Mouse (Mus musculus) liver, embryonic 14.5 days (tissue): Measurements from ENCODE around the gene Mical2.

ENCODE experiments used
- CTCF ChIP-seq: IDR thresholded peaks from 2 replicates; pipeline ENCODE4 v1.5.1; 2016; ENCODE audit warnings: antibody characterized with exemption, low read depth, control low read depth
- EP300 ChIP-seq: IDR thresholded peaks from 2 replicates; pipeline ENCODE4 v1.6.1; 2016; ENCODE audit warnings: antibody characterized with exemption, low read depth

DNA sequence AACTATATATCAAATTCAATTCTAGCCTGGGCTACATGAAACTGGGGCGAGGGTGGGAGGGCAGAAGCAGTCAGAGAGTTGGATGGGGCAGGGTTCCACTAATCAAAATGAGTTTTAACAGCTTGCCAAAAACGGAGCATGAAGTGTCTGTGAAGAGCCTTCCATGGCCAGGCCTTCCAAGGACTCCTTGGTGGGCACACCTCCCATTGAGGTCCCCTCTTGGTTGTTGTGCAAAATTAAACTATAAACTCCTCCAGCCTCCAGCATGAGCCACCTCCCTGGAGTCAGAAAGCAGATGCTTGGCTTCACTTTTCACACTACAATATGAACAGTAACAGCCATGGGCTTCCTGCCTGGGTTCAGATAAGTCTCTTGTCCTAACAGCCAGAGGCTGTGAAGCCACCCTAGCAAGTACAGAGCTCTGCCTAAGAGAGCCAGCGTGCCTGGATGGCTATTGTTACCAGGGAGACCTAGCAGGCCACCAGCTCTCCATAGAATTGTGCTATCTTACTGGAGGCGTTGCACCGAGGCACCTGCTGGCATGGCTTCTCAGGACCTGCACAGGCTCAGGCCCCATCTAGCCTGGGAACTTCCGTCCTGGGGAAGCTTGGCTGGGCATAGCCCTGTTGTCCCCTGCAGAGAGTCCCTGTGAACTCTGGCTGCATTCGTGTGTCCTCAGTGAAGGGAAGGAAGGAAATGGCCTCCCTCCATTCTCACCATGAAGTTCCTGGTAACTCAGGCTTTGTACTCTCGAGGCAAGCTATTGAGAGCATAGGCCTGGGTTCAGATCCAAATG, 70.0 kb downstream of the Mical2 start:
- no peak for TF ChIP-seq CTCF
- no peak for TF ChIP-seq EP300
